Mouse (Mus musculus): Measurements from ENCODE around the gene Gm16253. TPM values are rescaled to one million over a fixed set of nuclear protein-coding genes. Genes with fewer than 3 reads are reported as not detected.

The Gm16253 gene
- total RNA-seq, 1 experiment from 2014 or later, result not detected

GRCm38 (mm10) chr3:96629729-96630600 is 53.2 kb downstream of the Gm16253 start, which contains the start of gene Rbm8a:
Gene Rbm8a, plus strand, starts transcription at chr3:96629933.
- peak; percentile 98 for ATAC-seq (replicated peaks; ENCODE audit: insufficient number of reproducible peaks, low FRiP score, low TSS enrichment, poor library complexity, severe bottlenecking)

Other genes with a start within 250 kb of the Gm16253 start
- gene BC107364, start 124.7 kb upstream of the Gm16253 start, total RNA-seq (2017), result not detected in 3 replicates
- gene Hfe2, start 51.8 kb upstream of the Gm16253 start, total RNA-seq (2017), result 0.64 TPM in 1 of 3 replicates, not detected in the others
- gene Txnip, start 19.0 kb upstream of the Gm16253 start, total RNA-seq (2017), result 575 to 636 TPM (median 578 TPM) in 3 replicates
- gene Polr3gl, start 17.2 kb downstream of the Gm16253 start, total RNA-seq (2017), result 75.3 to 86.8 TPM (median 84.0 TPM) in 3 replicates
- gene Ankrd34a, start 19.7 kb downstream of the Gm16253 start, total RNA-seq (2017), result not detected in 3 replicates
- 0.68 to 0.95 TPM in 2 of 3 replicates, not detected in the other for gene Lix1l, start 24.2 kb downstream of the Gm16253 start, total RNA-seq (2017)
- gene Rbm8a, start 52.9 kb downstream of the Gm16253 start, total RNA-seq (2017), result 41.2 to 53.1 TPM (median 49.7 TPM) in 3 replicates
- gene Pex11b, start 58.4 kb downstream of the Gm16253 start, total RNA-seq (2017), result 11.2 to 27.1 TPM (median 22.5 TPM) in 3 replicates
- gene Gm42957, start 58.5 kb downstream of the Gm16253 start, total RNA-seq (2017), result 0.19 TPM in 1 of 3 replicates, not detected in the others
- 0.21 to 1.2 TPM (median 0.38 TPM) in 3 replicates for gene Itga10, start 68.6 kb downstream of the Gm16253 start, total RNA-seq (2017)
- 0.21 to 0.68 TPM (median 0.38 TPM) in 3 replicates for gene Ankrd35, start 93.1 kb downstream of the Gm16253 start, total RNA-seq (2017)
- gene Pias3, start 119.4 kb downstream of the Gm16253 start, total RNA-seq (2017), result 6.2 to 29.1 TPM (median 14.9 TPM) in 3 replicates
- 0.57 to 2.7 TPM in 2 of 3 replicates, not detected in the other for gene Nudt17, start 131.6 kb downstream of the Gm16253 start, total RNA-seq (2017)
- 39.3 to 48.7 TPM (median 39.7 TPM) in 3 replicates for gene Polr3c, start 150.6 kb downstream of the Gm16253 start, total RNA-seq (2017)
- 118 to 123 TPM (median 119 TPM) in 3 replicates for gene Rnf115, start 150.7 kb downstream of the Gm16253 start, total RNA-seq (2017)